Mouse (Mus musculus): ENCODE measurements around the gene Ninj2. TPM values are rescaled to one million over a fixed set of nuclear protein-coding genes. Genes with fewer than 3 reads are reported as not detected.

The Ninj2 gene
- polyA plus RNA-seq, 1 experiment: not detected

GRCm38 (mm10) chr6:120182160-120182559, 89.0 kb downstream of the Ninj2 start:
- no peaks in the 10 kb centered on the region for H3K36me3 ChIP-seq (replicated peaks; ENCODE audit: low read length)
- peaks cover 8% of the 10 kb centered on the region for H3K27me3 ChIP-seq (replicated peaks)
- H3K9me3 ChIP-seq: no peaks in the 10 kb centered on the region; the same call in 1 of the 2 replicates
- H3K4me3 ChIP-seq (replicated peaks): no peak overlapping the region
- TF ChIP-seq GATA1 (IDR thresholded peaks at IDR 0.05; ENCODE audit: borderline replicate concordance, low read length): no peak
- no peak for TF ChIP-seq FLI1 (IDR thresholded peaks at IDR 0.05; ENCODE audit: low read length)
- peaks cover 31% of the 10 kb centered on the region for H3K4me1 ChIP-seq

DNA sequence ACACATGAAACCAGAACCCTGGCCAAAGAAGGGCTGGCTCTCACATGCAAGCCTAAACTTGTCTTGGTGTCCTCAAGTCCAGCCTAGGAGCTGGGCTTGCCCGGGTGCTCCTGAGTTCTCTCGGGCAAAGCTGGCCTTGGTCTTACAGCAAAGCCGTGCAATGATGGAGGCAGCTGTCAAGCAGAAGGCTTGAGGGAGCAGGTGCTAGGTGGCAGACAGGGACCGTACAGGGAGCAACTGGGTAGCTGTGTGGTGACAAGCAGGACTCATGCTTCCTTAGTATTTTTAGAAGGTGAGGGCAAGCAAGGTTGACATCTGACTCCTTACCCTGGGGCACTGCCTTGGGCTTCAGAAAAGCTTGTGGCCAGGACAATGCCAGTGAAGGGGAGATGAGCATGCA, 90.6 kb downstream of the Ninj2 start:
- H3K9me3 ChIP-seq: no peaks in the 10 kb centered on the region; the same call in 1 of the 2 replicates
- H3K4me1 ChIP-seq: peaks cover 47% of the 10 kb centered on the region
- TF ChIP-seq FLI1 (IDR thresholded peaks at IDR 0.05; ENCODE audit: low read length) (no peak), GATA1 (IDR thresholded peaks at IDR 0.05; ENCODE audit: borderline replicate concordance, low read length) (no peak)
- H3K27me3 ChIP-seq (replicated peaks): peaks cover 8% of the 10 kb centered on the region
- H3K36me3 ChIP-seq (replicated peaks; ENCODE audit: low read length): no peaks in the 10 kb centered on the region
- no peak overlapping the region for H3K4me3 ChIP-seq (replicated peaks)

DNA sequence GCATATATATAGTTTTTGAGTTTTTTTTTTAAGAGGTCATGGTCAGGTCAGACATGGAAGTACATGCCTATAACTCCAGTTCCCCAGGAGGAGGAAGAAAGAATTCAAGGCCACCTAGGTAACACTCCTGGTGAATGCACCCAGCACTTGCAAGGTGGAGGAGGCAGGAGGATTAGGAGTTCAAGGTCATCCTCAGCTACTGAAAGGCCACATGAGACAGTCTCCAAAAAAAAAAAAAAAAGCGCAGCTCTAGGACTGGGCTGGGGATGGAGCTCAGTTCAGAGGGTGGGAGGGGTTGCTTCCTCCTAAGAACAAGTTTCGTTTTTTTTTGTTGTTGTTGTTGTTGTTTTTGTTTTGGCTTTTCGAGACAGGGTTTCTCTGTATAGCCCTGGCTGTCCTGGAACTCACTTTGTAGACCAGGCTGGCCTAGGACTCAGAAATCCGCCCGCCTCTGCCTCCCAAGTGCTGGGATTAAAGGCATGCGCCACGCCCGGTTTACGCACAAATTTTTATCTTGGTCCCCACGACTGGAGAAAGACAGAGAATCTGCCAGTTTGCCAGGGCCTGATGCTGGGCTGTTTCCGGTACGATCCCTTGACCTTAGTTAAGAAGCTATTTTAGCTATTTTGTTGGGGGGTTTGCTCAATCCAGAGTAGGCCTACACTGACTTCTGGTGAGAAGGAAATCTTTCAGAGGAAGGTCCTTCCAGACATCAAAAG, 92.0 kb downstream of the Ninj2 start:
- H3K9me3 ChIP-seq: no peaks in the 10 kb centered on the region; the same call in 1 of the 2 replicates
- H3K4me3 ChIP-seq (replicated peaks): no peak overlapping the region
- H3K36me3 ChIP-seq (replicated peaks; ENCODE audit: low read length): no peaks in the 10 kb centered on the region
- TF ChIP-seq FLI1 (IDR thresholded peaks at IDR 0.05; ENCODE audit: low read length) (no peak), GATA1 (IDR thresholded peaks at IDR 0.05; ENCODE audit: borderline replicate concordance, low read length) (no peak)
- H3K4me1 ChIP-seq: peaks cover 51% of the 10 kb centered on the region
- peaks cover 8% of the 10 kb centered on the region for H3K27me3 ChIP-seq (replicated peaks)

DNA sequence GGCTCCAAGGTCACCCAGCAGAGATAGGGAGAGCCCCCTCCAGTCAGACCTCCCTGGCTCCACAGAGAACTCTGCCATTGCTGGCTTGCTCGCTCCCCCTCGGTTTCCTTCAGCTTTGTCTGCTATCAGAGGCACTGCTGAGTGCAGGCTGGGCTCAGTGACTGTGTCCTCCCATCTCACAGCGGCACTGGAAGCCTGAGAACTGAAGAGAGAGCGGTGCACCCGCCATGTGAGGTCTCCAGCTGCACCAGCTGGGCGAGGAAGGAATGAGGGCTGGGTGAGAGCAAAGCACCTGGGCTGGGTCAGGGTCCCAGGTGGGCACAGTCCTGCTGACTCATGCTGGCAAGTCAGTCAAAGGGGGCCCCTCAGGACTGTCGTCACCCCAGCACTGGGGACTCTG, 92.6 kb downstream of the Ninj2 start:
- H3K4me3 ChIP-seq (replicated peaks): no peak overlapping the region
- peaks cover 57% of the 10 kb centered on the region for H3K4me1 ChIP-seq
- H3K9me3 ChIP-seq: no peaks in the 10 kb centered on the region; the same call in 1 of the 2 replicates
- peaks cover 8% of the 10 kb centered on the region for H3K27me3 ChIP-seq (replicated peaks)
- TF ChIP-seq GATA1 (IDR thresholded peaks at IDR 0.05; ENCODE audit: borderline replicate concordance, low read length) (no peak), FLI1 (IDR thresholded peaks at IDR 0.05; ENCODE audit: low read length) (no peak)
- H3K36me3 ChIP-seq (replicated peaks; ENCODE audit: low read length): no peaks in the 10 kb centered on the region

DNA sequence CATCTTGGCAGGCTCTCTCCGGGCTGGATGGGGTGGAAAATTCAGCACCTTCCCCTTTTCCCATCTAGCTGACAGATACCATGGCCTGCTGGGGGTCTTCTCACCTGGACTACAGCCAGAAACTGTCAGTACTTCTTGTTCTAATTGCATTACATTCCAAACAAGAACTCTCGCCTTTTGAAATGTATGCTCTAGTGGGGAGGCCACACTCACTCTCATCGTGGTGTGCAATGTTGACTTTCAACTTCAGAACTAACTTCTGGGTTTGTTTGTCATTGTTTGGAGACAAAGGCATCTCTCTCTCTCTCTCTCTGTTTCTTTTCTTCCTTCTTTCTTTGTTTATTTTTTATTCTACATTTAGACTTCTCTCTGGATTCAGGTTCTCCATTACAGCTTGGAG, 93.4 kb downstream of the Ninj2 start:
- Histone ChIP-seq H3K9me3 (no peaks in the 10 kb centered on the region; the same call in 1 of the 2 replicates), H3K27me3 (replicated peaks) (peaks cover 8% of the 10 kb centered on the region), H3K4me3 (replicated peaks) (no peak overlapping the region), H3K4me1 (peaks cover 66% of the 10 kb centered on the region), H3K36me3 (replicated peaks; ENCODE audit: low read length) (no peaks in the 10 kb centered on the region)
- TF ChIP-seq FLI1 (IDR thresholded peaks at IDR 0.05; ENCODE audit: low read length): no peak
- TF ChIP-seq GATA1 (IDR thresholded peaks at IDR 0.05; ENCODE audit: borderline replicate concordance, low read length): no peak

GRCm38 (mm10) chr6:120187587-120188176, 94.5 kb downstream of the Ninj2 start:
- Histone ChIP-seq H3K36me3 (replicated peaks; ENCODE audit: low read length) (no peaks in the 10 kb centered on the region), H3K9me3 (no peaks in the 10 kb centered on the region; the same call in 1 of the 2 replicates), H3K4me3 (replicated peaks) (peak overlapping the region; percentile 87), H3K4me1 (peaks cover 72% of the 10 kb centered on the region), H3K27me3 (replicated peaks) (peaks cover 8% of the 10 kb centered on the region)
- TF ChIP-seq FLI1 (IDR thresholded peaks at IDR 0.05; ENCODE audit: low read length): no peak
- TF ChIP-seq GATA1 (IDR thresholded peaks at IDR 0.05; ENCODE audit: borderline replicate concordance, low read length): no peak

DNA sequence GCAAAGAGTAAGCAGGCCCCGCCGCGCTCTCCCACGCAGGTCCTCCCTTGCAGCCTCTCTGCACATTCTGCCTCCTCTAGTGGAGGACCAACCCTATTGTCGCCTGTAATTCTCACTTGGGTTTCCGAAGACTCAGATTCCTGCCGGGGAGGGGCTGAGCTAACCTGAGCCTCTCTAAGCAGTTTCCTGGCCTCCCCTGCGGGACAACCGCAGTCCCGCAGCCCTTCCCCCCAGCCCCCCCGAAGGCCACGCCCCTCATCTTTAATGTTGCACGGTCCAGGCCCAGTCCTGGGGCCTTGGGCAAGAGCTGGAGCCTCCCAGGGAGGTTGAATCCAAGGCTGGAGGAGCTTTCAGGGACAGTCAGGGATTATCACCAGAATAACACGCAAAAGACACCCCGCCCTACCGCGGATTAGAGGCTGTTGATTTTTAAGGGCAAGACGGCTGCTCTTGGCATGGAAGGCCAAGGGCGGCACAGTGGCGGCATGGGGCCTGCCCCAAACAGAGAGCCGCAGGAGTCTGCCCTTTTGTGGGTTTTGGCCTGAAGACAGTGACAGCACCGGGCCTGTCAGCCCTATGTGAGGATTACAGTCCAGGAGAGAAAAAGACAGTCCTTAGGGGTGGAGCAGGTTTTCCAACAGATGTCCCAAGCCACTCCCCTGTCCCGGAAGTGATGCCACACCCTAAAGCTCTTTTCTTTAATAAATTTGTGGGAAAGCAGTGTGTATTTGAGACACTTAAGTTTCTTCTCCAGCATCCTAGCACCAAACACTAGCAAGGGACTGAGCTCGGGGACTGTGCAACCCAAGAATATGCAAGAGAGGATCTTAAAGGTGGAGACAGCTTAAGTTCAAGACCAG, 95.5 kb downstream of the Ninj2 start:
- Histone ChIP-seq H3K4me1 (peaks cover 81% of the 10 kb centered on the region), H3K4me3 (replicated peaks) (peak overlapping the region; percentile 87), H3K9me3 (no peaks in the 10 kb centered on the region; the same call in 1 of the 2 replicates), H3K27me3 (replicated peaks) (peaks cover 8% of the 10 kb centered on the region), H3K36me3 (replicated peaks; ENCODE audit: low read length) (no peaks in the 10 kb centered on the region)
- TF ChIP-seq FLI1 (IDR thresholded peaks at IDR 0.05; ENCODE audit: low read length) (no peak), GATA1 (IDR thresholded peaks at IDR 0.05; ENCODE audit: borderline replicate concordance, low read length) (no peak)

- Histone ChIP-seq H3K27me3 (replicated peaks) (peaks cover 6% of the 10 kb centered on the region), H3K9me3 (no peaks in the 10 kb centered on the region; the same call in 1 of the 2 replicates), H3K4me3 (replicated peaks) (no peak overlapping the region), H3K4me1 (peaks cover 77% of the 10 kb centered on the region), H3K36me3 (replicated peaks; ENCODE audit: low read length) (no peaks in the 10 kb centered on the region)
- no peak for TF ChIP-seq GATA1 (IDR thresholded peaks at IDR 0.05; ENCODE audit: borderline replicate concordance, low read length)
- TF ChIP-seq FLI1 (IDR thresholded peaks at IDR 0.05; ENCODE audit: low read length): no peak
Measured at GRCm38 (mm10) chr6:120189287-120189686, 96.1 kb downstream of the Ninj2 start.

DNA sequence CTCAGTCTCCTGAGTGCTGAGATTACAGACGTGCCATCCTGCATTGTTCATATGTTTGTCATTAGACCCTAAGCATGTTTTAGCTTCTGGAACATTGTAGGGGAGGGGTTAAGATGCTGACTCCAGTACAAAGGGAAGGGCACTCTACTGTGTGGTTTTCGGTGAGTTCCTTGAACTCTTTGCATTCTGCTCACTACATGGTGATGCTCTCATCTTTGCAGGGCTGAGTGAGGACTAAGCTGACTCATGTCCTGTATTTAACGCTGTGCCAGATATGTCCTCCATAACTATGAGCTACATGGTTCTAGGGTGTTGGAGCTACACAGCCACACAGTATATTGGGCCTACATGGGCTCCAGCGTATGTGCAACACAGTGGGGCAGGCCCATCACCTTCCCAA, 97.2 kb downstream of the Ninj2 start:
- no peaks in the 10 kb centered on the region for H3K9me3 ChIP-seq
- peaks cover 77% of the 10 kb centered on the region for H3K4me1 ChIP-seq

More for the DNA sequence above, 97.2 kb downstream of the Ninj2 start:
- TF ChIP-seq GATA1 (IDR thresholded peaks at IDR 0.05; ENCODE audit: borderline replicate concordance, low read length): no peak
- no peak for TF ChIP-seq FLI1 (IDR thresholded peaks at IDR 0.05; ENCODE audit: low read length)
- H3K36me3 ChIP-seq (replicated peaks; ENCODE audit: low read length): no peaks in the 10 kb centered on the region
- H3K27me3 ChIP-seq (replicated peaks): peaks cover 6% of the 10 kb centered on the region
- H3K4me3 ChIP-seq (replicated peaks): peak overlapping the region; percentile 54

Measured in megakaryocyte, embryonic 14.5 days (primary cell).